Mouse (Mus musculus): ENCODE data around the gene Slc9a1.

GRCm38 (mm10) chr4:133424100-133424499, 54.6 kb downstream of the Slc9a1 start:
- TF ChIP-seq POLR2A (IDR thresholded peaks at IDR 0.05; ENCODE audit: borderline replicate concordance, insufficient read depth, low read length) (no peak), CTCF (IDR thresholded peaks at IDR 0.05; ENCODE audit: borderline replicate concordance, insufficient read depth, low read depth, low read length) (peak; percentile 96)
